Mouse (Mus musculus) megakaryocyte, adult 5-6 weeks (primary cell): Measurements from ENCODE around the gene Elmo3. TPM values are rescaled to one million over a fixed set of nuclear protein-coding genes. Genes with fewer than 3 reads are reported as not detected.

ENCODE experiments used
- ATAC-seq: 2 replicates; pipeline ENCODE4 v1.8.0; 2016; ENCODE audit warnings: mild to moderate bottlenecking, inconsistent platforms; ENCODE audit not compliant: poor library complexity, severe bottlenecking
- total RNA-seq, 2 experiments: library from RNA; stranded (forward) in 1 of 2; stranded (reverse) in 1 of 2; fragments of 153-499, 151-499 nt in 1 of 2; fragments of 221-1000, 200-1000 nt in 1 of 2; gene quantifications; 2 replicates each; pipeline versions ENCODE4 v1.2.3 to v1.2.4; 2015 to 2017

Elmo3 gene
- total RNA-seq, 2 experiments from 2014 or later = 0.51 to 0.58 TPM

- peak; percentile 97 for ATAC-seq
These were observed 7.7 kb upstream of the Elmo3 start, which contains the start of gene E2f4 for GRCm38 (mm10) chr8:105297511-105298192. TSS of gene E2f4 (plus strand) at chr8:105297663.

- ATAC-seq = no peak
These were observed 6.8 kb upstream of the Elmo3 start for GRCm38 (mm10) chr8:105298351-105299252.

- ATAC-seq = no peak
These were observed 5.4 kb upstream of the Elmo3 start for GRCm38 (mm10) chr8:105299962-105300361.

GRCm38 (mm10) chr8:105303396-105303795 is 2.0 kb upstream of the Elmo3 start:
- no peak for ATAC-seq

- ATAC-seq = no peak
These were observed 1.5 kb upstream of the Elmo3 start for GRCm38 (mm10) chr8:105303874-105304273.

- no peak for ATAC-seq
These were observed 833 bp upstream of the Elmo3 start for GRCm38 (mm10) chr8:105304325-105305210.

- ATAC-seq = no peak
These were observed 818 bp downstream of the Elmo3 start for GRCm38 (mm10) chr8:105306146-105306691.

GRCm38 (mm10) chr8:105307670-105308069 is 2.3 kb downstream of the Elmo3 start:
- no peak for ATAC-seq

GRCm38 (mm10) chr8:105308428-105308827 is 3.0 kb downstream of the Elmo3 start:
- no peak for ATAC-seq

GRCm38 (mm10) chr8:105309142-105309847 is 3.9 kb downstream of the Elmo3 start:
- ATAC-seq = no peak

- ATAC-seq = no peak
These were observed 4.7 kb downstream of the Elmo3 start for GRCm38 (mm10) chr8:105310118-105310517.

GRCm38 (mm10) chr8:105311718-105312117 is 6.3 kb downstream of the Elmo3 start:
- ATAC-seq = no peak

- ATAC-seq = no peak
These were observed 7.6 kb downstream of the Elmo3 start for GRCm38 (mm10) chr8:105312891-105313481.

GRCm38 (mm10) chr8:105313622-105314402 is 8.4 kb downstream of the Elmo3 start:
- ATAC-seq = no peak

- ATAC-seq = no peak
These were observed 9.8 kb downstream of the Elmo3 start for GRCm38 (mm10) chr8:105315073-105315769.

GRCm38 (mm10) chr8:105317941-105318340 is 12.5 kb downstream of the Elmo3 start:
- ATAC-seq = no peak

GRCm38 (mm10) chr8:105318662-105319190 is 13.3 kb downstream of the Elmo3 start:
- ATAC-seq = no peak

GRCm38 (mm10) chr8:105323183-105323582 is 17.8 kb downstream of the Elmo3 start:
- ATAC-seq = no peak
